Comparison of ENCODE assay signal across 28 mouse cellular contexts in genomic region chr5:74767993-74768392, GRCm38 (mm10).
A peak's percentile ranks its signal among the peaks of the same experiment; 100 is the strongest.
DNase-seq lines count a peak whose midpoint lies in the region; ATAC-seq and TF ChIP-seq lines count a peak whose summit lies in the region.
"Had no signal": no experiment of that assay in that cellular context is flagged by ENCODE, and none has a peak within 500 bp of the region (broad histone marks: within the 10 kb centered on the region; RNA-seq: fewer than 3 reads in every experiment).

No protein-coding gene starts in this region.

- 62% methylated on average over 8 of the region's 8 CpGs for WGBS in heart, embryonic 13.5 days
- 67% methylated on average over 8 of the region's 8 CpGs for WGBS in intestine, embryonic 15.5 days
- WGBS in intestine, postnatal 0 days, result 72% methylated on average over 8 of the region's 8 CpGs
- 50% methylated on average over 8 of the region's 8 CpGs for WGBS in stomach, embryonic 14.5 days
- 57% methylated on average over 8 of the region's 8 CpGs for WGBS in stomach, postnatal 0 days

- TF ChIP-seq EP300 in stomach, postnatal 0 days (optimal IDR thresholded peaks at IDR 0.05), result no peak

- no peaks in the 10 kb centered on the region for H3K9me3 ChIP-seq in heart, embryonic 13.5 days
- no peaks in the 10 kb centered on the region for H3K9me3 ChIP-seq in intestine, embryonic 15.5 days
- H3K9me3 ChIP-seq in intestine, postnatal 0 days (ENCODE audit: control insufficient read depth), result no peaks in the 10 kb centered on the region
- H3K9me3 ChIP-seq in stomach, embryonic 14.5 days (ENCODE audit: control insufficient read depth, low read depth, low read length), result no peaks in the 10 kb centered on the region
- no peaks in the 10 kb centered on the region for H3K9me3 ChIP-seq in stomach, postnatal 0 days (ENCODE audit: control insufficient read depth, low read length)
- H3K9me3 ChIP-seq: embryonic facial prominence, embryonic 10.5 days; embryonic facial prominence, embryonic 15.5 days; forebrain, embryonic 12.5 days; hindbrain, embryonic 10.5 days; hindbrain, embryonic 15.5 days; limb, embryonic 13.5 days; lung, embryonic 15.5 days; midbrain, embryonic 10.5 days; neural tube, embryonic 12.5 days had no signal

- no peak overlapping the region for H3K9ac ChIP-seq in heart, embryonic 13.5 days
- no peak overlapping the region for H3K9ac ChIP-seq in intestine, embryonic 15.5 days
- H3K9ac ChIP-seq in intestine, postnatal 0 days (ENCODE audit: low read depth, low read length), result no peak overlapping the region
- no peak overlapping the region for H3K9ac ChIP-seq in stomach, embryonic 14.5 days (replicated peaks; ENCODE audit: low read depth, low read length)
- no peak overlapping the region for H3K9ac ChIP-seq in stomach, postnatal 0 days (ENCODE audit: low read length)
- H3K9ac ChIP-seq: embryonic facial prominence, embryonic 15.5 days; forebrain, embryonic 12.5 days; forebrain, postnatal 0 days; hindbrain, embryonic 15.5 days; limb, embryonic 13.5 days; lung, embryonic 15.5 days; neural tube, embryonic 12.5 days had no signal

- no peak overlapping the region for H3K4me3 ChIP-seq in heart, embryonic 13.5 days
- H3K4me3 ChIP-seq in intestine, embryonic 15.5 days (replicated peaks), result no peak overlapping the region
- no peak overlapping the region for H3K4me3 ChIP-seq in intestine, postnatal 0 days (ENCODE audit: low read depth, low read length)
- no peak overlapping the region for H3K4me3 ChIP-seq in stomach, embryonic 14.5 days (ENCODE audit: low read depth, low read length)
- no peak overlapping the region for H3K4me3 ChIP-seq in stomach, postnatal 0 days (ENCODE audit: low read depth, low read length)
- H3K4me3 ChIP-seq: embryonic facial prominence, embryonic 10.5 days; embryonic facial prominence, embryonic 15.5 days; forebrain, embryonic 12.5 days; hindbrain, embryonic 10.5 days; hindbrain, embryonic 15.5 days; left cerebral cortex, adult 2 months; limb, embryonic 13.5 days; lung, embryonic 15.5 days; midbrain, embryonic 10.5 days; myocyte; neural tube, embryonic 12.5 days had no signal

- ATAC-seq in heart, embryonic 13.5 days (ENCODE audit: extremely low read depth, insufficient number of reproducible peaks, low FRiP score, low TSS enrichment), result no peak
- ATAC-seq in intestine, embryonic 15.5 days, result no peak
- no peak for ATAC-seq in intestine, postnatal 0 days
- ATAC-seq in stomach, embryonic 14.5 days (ENCODE audit: insufficient number of reproducible peaks, insufficient read depth, low FRiP score, low read depth), result no peak
- ATAC-seq in stomach, postnatal 0 days (ENCODE audit: low FRiP score, low TSS enrichment), result no peak
- ATAC-seq: forebrain, postnatal 0 days; inflammation-experienced regulatory T-cells, adult 6 months had no signal

- peak overlapping the region; percentile 31 for H3K4me2 ChIP-seq in heart, embryonic 13.5 days
- H3K4me2 ChIP-seq in intestine, embryonic 15.5 days (replicated peaks), result no peak overlapping the region
- H3K4me2 ChIP-seq in intestine, postnatal 0 days (replicated peaks; ENCODE audit: low read depth), result no peak overlapping the region
- H3K4me2 ChIP-seq in stomach, embryonic 14.5 days (replicated peaks; ENCODE audit: low read depth, low read length), result no peak overlapping the region
- H3K4me2 ChIP-seq in stomach, postnatal 0 days (replicated peaks; ENCODE audit: low read depth), result no peak overlapping the region
- H3K4me2 ChIP-seq: embryonic facial prominence, embryonic 15.5 days; forebrain, embryonic 12.5 days; hindbrain, embryonic 15.5 days; limb, embryonic 13.5 days; liver, embryonic 11.5 days; lung, embryonic 15.5 days; neural tube, embryonic 12.5 days had no signal

- no peak for DNase-seq in heart, adult 18-20 months
- no peak for DNase-seq in stomach, postnatal 0 days (ENCODE audit: low spot score)
- DNase-seq in layer of hippocampus, adult 8-10 months (ENCODE audit: low spot score in 2 of 2), result no peak
- DNase-seq: adrenal gland, postnatal 25 days; cerebellum, adult 18-20 months; cerebellum, postnatal 10 days; forebrain, postnatal 0 days; gastrocnemius, postnatal 14 days; right cerebral cortex, adult 18-20 months; spleen, adult 18-20 months had no signal

- no peaks in the 10 kb centered on the region for H3K36me3 ChIP-seq in heart, embryonic 13.5 days
- no peaks in the 10 kb centered on the region for H3K36me3 ChIP-seq in intestine, embryonic 15.5 days
- H3K36me3 ChIP-seq in intestine, postnatal 0 days (ENCODE audit: control insufficient read depth, insufficient read depth), result no peaks in the 10 kb centered on the region
- no peaks in the 10 kb centered on the region for H3K36me3 ChIP-seq in stomach, embryonic 14.5 days (ENCODE audit: control insufficient read depth, insufficient read depth, low read length)
- no peaks in the 10 kb centered on the region for H3K36me3 ChIP-seq in stomach, postnatal 0 days (ENCODE audit: control insufficient read depth, insufficient read depth, low read length)
- H3K36me3 ChIP-seq: embryonic facial prominence, embryonic 10.5 days; embryonic facial prominence, embryonic 15.5 days; forebrain, embryonic 12.5 days; hindbrain, embryonic 10.5 days; hindbrain, embryonic 15.5 days; limb, embryonic 13.5 days; lung, embryonic 15.5 days; midbrain, embryonic 10.5 days; neural tube, embryonic 12.5 days had no signal

- peaks cover 60% of the 10 kb centered on the region for H3K4me1 ChIP-seq in heart, embryonic 13.5 days
- H3K4me1 ChIP-seq in intestine, embryonic 15.5 days (replicated peaks), result 0 out of 2 replicates have a peak, but pooled peaks cover 5% of the 10 kb centered on the region
- H3K4me1 ChIP-seq in intestine, postnatal 0 days (replicated peaks; ENCODE audit: control insufficient read depth, insufficient read depth, low read length), result no peaks in the 10 kb centered on the region
- H3K4me1 ChIP-seq in stomach, embryonic 14.5 days (ENCODE audit: control insufficient read depth, insufficient read depth, low read length), result peaks cover 27% of the 10 kb centered on the region
- no peaks in the 10 kb centered on the region for H3K4me1 ChIP-seq in stomach, postnatal 0 days (replicated peaks; ENCODE audit: control insufficient read depth, insufficient read depth)
- H3K4me1 ChIP-seq: forebrain, embryonic 12.5 days had no signal

- H3K27me3 ChIP-seq in heart, embryonic 13.5 days (replicated peaks), result peaks cover 4% of the 10 kb centered on the region; the same call in 1 of the 2 replicates
- H3K27me3 ChIP-seq in intestine, embryonic 15.5 days (replicated peaks), result no peaks in the 10 kb centered on the region
- H3K27me3 ChIP-seq in intestine, postnatal 0 days (replicated peaks; ENCODE audit: control insufficient read depth, insufficient read depth, low read length), result no peaks in the 10 kb centered on the region
- 0 out of 2 replicates have a peak, but pooled peaks cover 3% of the 10 kb centered on the region for H3K27me3 ChIP-seq in stomach, embryonic 14.5 days (ENCODE audit: control insufficient read depth, insufficient read depth, low read length)
- H3K27me3 ChIP-seq in stomach, postnatal 0 days (ENCODE audit: control insufficient read depth, insufficient read depth, low read length), result no peaks in the 10 kb centered on the region
- H3K27me3 ChIP-seq: embryonic facial prominence, embryonic 15.5 days; forebrain, embryonic 12.5 days; hindbrain, embryonic 15.5 days; limb, embryonic 13.5 days; lung, embryonic 15.5 days; neural tube, embryonic 12.5 days had no signal

- no peak for TF ChIP-seq CTCF in intestine, postnatal 0 days (IDR thresholded peaks at IDR 0.05; ENCODE audit: low read depth)
- no peak for TF ChIP-seq CTCF in stomach, postnatal 0 days (IDR thresholded peaks at IDR 0.05; ENCODE audit: low read depth)

- H3K27ac ChIP-seq in heart, embryonic 13.5 days (replicated peaks), result 0 out of 2 replicates have a peak overlapping the region, but pooled peaks have one; percentile 28
- H3K27ac ChIP-seq in intestine, embryonic 15.5 days, result peak overlapping the region; percentile 13; the same call in 1 of the 2 replicates
- no peak overlapping the region for H3K27ac ChIP-seq in intestine, postnatal 0 days (ENCODE audit: low read depth, low read length)
- H3K27ac ChIP-seq in stomach, embryonic 14.5 days (ENCODE audit: low read length), result peak overlapping the region; percentile 80
- no peak overlapping the region for H3K27ac ChIP-seq in stomach, postnatal 0 days (replicated peaks)
- H3K27ac ChIP-seq: embryonic facial prominence, embryonic 10.5 days; embryonic facial prominence, embryonic 15.5 days; forebrain, embryonic 12.5 days; hindbrain, embryonic 10.5 days; hindbrain, embryonic 15.5 days; kidney, postnatal 0 days; left cerebral cortex, adult 2 months; limb, embryonic 13.5 days; lung, embryonic 15.5 days; midbrain, embryonic 10.5 days; neural tube, embryonic 12.5 days had no signal

Comparison
In these comparisons a context has a peak if more than half of its experiments do, and no peak if none do; other contexts are left out.
1. H3K27ac ChIP-seq: peak in heart, embryonic 13.5 days (single experiment), intestine, embryonic 15.5 days (single experiment) and stomach, embryonic 14.5 days (single experiment); none in intestine, postnatal 0 days (single experiment) and stomach, postnatal 0 days (single experiment).